Mouse (Mus musculus) testis, adult 2 months (tissue): ENCODE measurements around the gene Ctse.

Source experiments
- CTCF ChIP-seq: fragments of 200-500 bp; IDR thresholded peaks from 2 replicates; pipeline ENCODE4 v1.5.1; 2012; ENCODE audit warnings: low read depth, mild to moderate bottlenecking, inconsistent platforms, low read length, moderate library complexity; ENCODE audit not compliant: control insufficient read depth, insufficient read depth, insufficient replicate concordance
- POLR2A ChIP-seq: fragments of 200-500 bp; IDR thresholded peaks from 2 replicates; pipeline ENCODE4 v1.6.1; 2012; ENCODE audit warnings: low read depth, mild to moderate bottlenecking, inconsistent platforms, low read length, moderate library complexity; ENCODE audit not compliant: control insufficient read depth

GRCm38 (mm10) chr1:131640062-131640461 is 2.0 kb downstream of the Ctse start:
- TF ChIP-seq CTCF = no peak
- TF ChIP-seq POLR2A = no peak
